In the genomic region with DNA sequence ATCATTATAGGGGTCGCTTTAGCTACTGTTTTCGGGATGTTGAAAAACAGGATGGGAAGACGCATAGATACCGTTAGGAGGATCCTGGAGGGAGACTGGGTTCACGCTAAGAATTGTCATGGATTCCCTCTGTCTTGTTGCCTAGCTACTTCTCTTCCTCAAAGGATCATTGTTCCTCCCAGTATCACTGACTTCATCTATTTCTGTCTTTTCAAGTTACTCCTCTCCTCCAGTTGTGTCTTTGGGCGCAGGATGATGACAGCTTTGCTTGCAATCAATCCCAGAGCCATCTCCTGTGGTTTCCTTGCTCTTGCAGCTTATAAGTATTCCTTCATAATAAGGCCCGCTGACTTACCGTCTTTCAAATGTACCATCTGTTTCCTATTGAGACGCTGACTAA, we compare ENCODE assay signal across 21 mouse cellular contexts. TPM values are rescaled to one million over a fixed set of nuclear protein-coding genes. Genes with fewer than 3 reads are reported as not detected.
DNase-seq lines count a peak whose midpoint lies in the region; ATAC-seq and TF ChIP-seq lines count a peak whose summit lies in the region.
"Had no signal": no experiment of that assay in that cellular context is flagged by ENCODE, and none has a peak within 500 bp of the region (broad histone marks: within the 10 kb centered on the region; RNA-seq: fewer than 3 reads in every experiment).

No protein-coding gene starts in this region.

- no peaks in the 10 kb centered on the region for H3K27me3 ChIP-seq in midbrain, embryonic 14.5 days (ENCODE audit: control insufficient read depth, insufficient read depth, low read length)
- H3K27me3 ChIP-seq in midbrain, embryonic 10.5 days (ENCODE audit: low read depth, poor library complexity, severe bottlenecking): no peaks in the 10 kb centered on the region
- H3K27me3 ChIP-seq in embryonic facial prominence, embryonic 15.5 days: no peaks in the 10 kb centered on the region
- no peaks in the 10 kb centered on the region for H3K27me3 ChIP-seq in limb, embryonic 14.5 days (ENCODE audit: control insufficient read depth, insufficient read depth, low read length)
- H3K27me3 ChIP-seq: lung, embryonic 15.5 days had no signal

- DNase-seq in midbrain, embryonic 14.5 days: peak; percentile 36
- no peak for DNase-seq in midbrain, embryonic 10.5 days (ENCODE audit: low spot score)
- peak; percentile 21 for DNase-seq in limb, embryonic 14.5 days (ENCODE audit: low spot score)
- DNase-seq in heart, postnatal 4 days: no peak
- no peak for DNase-seq in adrenal gland, postnatal 10 days
- DNase-seq in frontal cortex, postnatal 36 days (ENCODE audit: low spot score in 2 of 2): no peak
- DNase-seq: cerebellum, adult 11-12 months; heart, adult 2 months; heart, postnatal 10 days; kidney, adult 11 months; right cerebral cortex, postnatal 4 days had no signal

- H3K9ac ChIP-seq in midbrain, embryonic 14.5 days (replicated peaks; ENCODE audit: low read length): no peak overlapping the region
- H3K9ac ChIP-seq in embryonic facial prominence, embryonic 15.5 days: no peak overlapping the region
- no peak overlapping the region for H3K9ac ChIP-seq in limb, embryonic 14.5 days (ENCODE audit: low read depth, low read length, severe bottlenecking)
- H3K9ac ChIP-seq: lung, embryonic 15.5 days had no signal

- 58% methylated on average over 9 of the region's 9 CpGs for WGBS in midbrain, embryonic 14.5 days
- WGBS in midbrain, embryonic 10.5 days: 83% methylated on average over 9 of the region's 9 CpGs
- WGBS in embryonic facial prominence, embryonic 15.5 days: 48% methylated on average over 9 of the region's 9 CpGs
- 58% methylated on average over 9 of the region's 9 CpGs for WGBS in limb, embryonic 14.5 days

- H3K4me2 ChIP-seq in midbrain, embryonic 14.5 days (ENCODE audit: low read length): peak overlapping the region; percentile 39
- H3K4me2 ChIP-seq in embryonic facial prominence, embryonic 15.5 days (replicated peaks): peak overlapping the region; percentile 28
- no peak overlapping the region for H3K4me2 ChIP-seq in limb, embryonic 14.5 days (replicated peaks; ENCODE audit: low read depth, low read length, severe bottlenecking)
- H3K4me2 ChIP-seq: lung, embryonic 15.5 days had no signal

- no peak for TF ChIP-seq POLR2A in limb, embryonic 14.5 days (IDR thresholded peaks at IDR 0.05; ENCODE audit: borderline replicate concordance, extremely low read depth, insufficient read depth, insufficient read length)

- no peaks in the 10 kb centered on the region for H3K36me3 ChIP-seq in midbrain, embryonic 14.5 days (ENCODE audit: control insufficient read depth, insufficient read depth, low read length)
- H3K36me3 ChIP-seq in midbrain, embryonic 10.5 days: no peaks in the 10 kb centered on the region
- H3K36me3 ChIP-seq in embryonic facial prominence, embryonic 15.5 days: no peaks in the 10 kb centered on the region
- H3K36me3 ChIP-seq in limb, embryonic 14.5 days (ENCODE audit: control insufficient read depth, insufficient read depth, low read length): no peaks in the 10 kb centered on the region
- H3K36me3 ChIP-seq: lung, embryonic 15.5 days had no signal

- H3K4me3 ChIP-seq in midbrain, embryonic 14.5 days (replicated peaks; ENCODE audit: low read depth, low read length): peak overlapping the region; percentile 16
- H3K4me3 ChIP-seq in midbrain, embryonic 10.5 days: no peak overlapping the region
- peak overlapping the region; percentile 6; the same call in 1 of the 2 replicates for H3K4me3 ChIP-seq in embryonic facial prominence, embryonic 15.5 days (replicated peaks)
- no peak overlapping the region for H3K4me3 ChIP-seq in limb, embryonic 14.5 days (replicated peaks; ENCODE audit: low read length)
- H3K4me3 ChIP-seq: heart, adult 2 months; lung, embryonic 15.5 days had no signal

- no peaks in the 10 kb centered on the region for H3K4me1 ChIP-seq in midbrain, embryonic 14.5 days (ENCODE audit: control insufficient read depth, insufficient read depth, low read length)
- H3K4me1 ChIP-seq in midbrain, embryonic 10.5 days: peaks cover 4% of the 10 kb centered on the region; the same call in 1 of the 2 replicates
- H3K4me1 ChIP-seq in embryonic facial prominence, embryonic 15.5 days: peaks cover 11% of the 10 kb centered on the region; the same call in 1 of the 2 replicates
- H3K4me1 ChIP-seq in limb, embryonic 14.5 days (ENCODE audit: control insufficient read depth, insufficient read depth, low read length): peaks cover 11% of the 10 kb centered on the region

- no peaks in the 10 kb centered on the region for H3K9me3 ChIP-seq in midbrain, embryonic 14.5 days (ENCODE audit: control insufficient read depth, low read length)
- H3K9me3 ChIP-seq in midbrain, embryonic 10.5 days (replicated peaks): 0 out of 2 replicates have a peak, but pooled peaks cover 4% of the 10 kb centered on the region
- H3K9me3 ChIP-seq in embryonic facial prominence, embryonic 15.5 days (replicated peaks): no peaks in the 10 kb centered on the region
- H3K9me3 ChIP-seq in limb, embryonic 14.5 days (ENCODE audit: control insufficient read depth, low read length): no peaks in the 10 kb centered on the region
- H3K9me3 ChIP-seq: lung, embryonic 15.5 days had no signal

- no peak for ATAC-seq in midbrain, embryonic 14.5 days (ENCODE audit: low FRiP score, low TSS enrichment)
- ATAC-seq in embryonic facial prominence, embryonic 15.5 days (ENCODE audit: insufficient number of reproducible peaks, low FRiP score, low TSS enrichment, low read depth): no peak
- ATAC-seq in limb, embryonic 14.5 days (ENCODE audit: low FRiP score, low read depth): no peak
- ATAC-seq: activated CD4-positive, CD25-positive, alpha-beta regulatory T cell, adult 4 months had no signal

- H3K27ac ChIP-seq in midbrain, embryonic 14.5 days (replicated peaks; ENCODE audit: low read depth, low read length): no peak overlapping the region
- no peak overlapping the region for H3K27ac ChIP-seq in midbrain, embryonic 10.5 days (replicated peaks)
- H3K27ac ChIP-seq in embryonic facial prominence, embryonic 15.5 days (replicated peaks): no peak overlapping the region
- H3K27ac ChIP-seq in limb, embryonic 14.5 days (replicated peaks; ENCODE audit: low read depth, low read length): no peak overlapping the region
- H3K27ac ChIP-seq: heart, adult 2 months; lung, embryonic 15.5 days had no signal

RNA-seq across cellular contexts. Expression of a gene that starts 38.3 kb away (rescaled TPM):
- polyA plus RNA-seq in midbrain, embryonic 14.5 days (2014; fragmentation: Nextera tagmentation; extraction: Ambion mirVana): not detected in 2 replicates
- polyA plus RNA-seq in midbrain, embryonic 10.5 days (2016; fragmentation: Nextera tagmentation; extraction: Ambion mirVana): not detected in 2 replicates
- not detected in 2 replicates for polyA plus RNA-seq in embryonic facial prominence, embryonic 15.5 days (2015; fragmentation: Nextera tagmentation; extraction: Ambion mirVana)
- polyA plus RNA-seq in limb, embryonic 14.5 days (2012; rRNA removed): not detected in 2 replicates
- polyA plus RNA-seq in limb, embryonic 14.5 days (2014; fragmentation: Nextera tagmentation; extraction: Ambion mirVana): not detected in 2 replicates
- total RNA-seq in heart, postnatal 4 days (2021): not detected
- not detected for total RNA-seq in adrenal gland, postnatal 10 days (2021)
- total RNA-seq: gastrocnemius, adult 18-20 months; heart, adult 2 months; heart, postnatal 10 days; left cerebral cortex, adult 8-10 months; liver, adult 2 months; megakaryocyte-erythroid progenitor cell, adult 5-6 weeks had no signal
- polyA plus RNA-seq: activated CD4-positive, CD25-positive, alpha-beta regulatory T cell, adult 4 months; cortical plate, adult 2 months; heart, adult 2 months; large intestine, adult 2 months; liver, adult 2 months; lung, embryonic 15.5 days; thymus, postnatal 0 days had no signal

Comparison
In these comparisons a context has a peak if more than half of its experiments do, and no peak if none do; other contexts are left out.
1. DNase-seq: peak in midbrain, embryonic 14.5 days (single experiment) and limb, embryonic 14.5 days (single experiment); none in midbrain, embryonic 10.5 days (single experiment), heart, postnatal 4 days (single experiment), adrenal gland, postnatal 10 days (single experiment) and frontal cortex, postnatal 36 days (0 of 2).
2. H3K4me3 ChIP-seq: peak in midbrain, embryonic 14.5 days (single experiment) and embryonic facial prominence, embryonic 15.5 days (single experiment); none in midbrain, embryonic 10.5 days (single experiment) and limb, embryonic 14.5 days (single experiment).